Mouse (Mus musculus) common myeloid progenitor, adult 5-6 weeks (primary cell): Measurements from ENCODE around the gene Rap1gap2. TPM values are rescaled to one million over a fixed set of nuclear protein-coding genes. Genes with fewer than 3 reads are reported as not detected.

Experiments used
- ATAC-seq: replicated peaks from 2 replicates; pipeline ENCODE4 v1.8.0; 2016; ENCODE audit warnings: low read depth, mild to moderate bottlenecking, moderate TSS enrichment, inconsistent platforms; ENCODE audit not compliant: poor library complexity, severe bottlenecking
- total RNA-seq: library from RNA; stranded (forward); fragments of 200-1000, 187-1606 nt; gene quantifications from 2 replicates; pipeline ENCODE4 v1.2.3, GENCODE M21; 2017

Rap1gap2 gene
- total RNA-seq, 1 experiment from 2014 or later = 2.0 TPM

- no peak for ATAC-seq
Measured at GRCm38 (mm10) chr11:74548781-74549382, 61.8 kb downstream of the Rap1gap2 start.

- ATAC-seq = peak; percentile 94
Measured at GRCm38 (mm10) chr11:74546933-74547694, 63.6 kb downstream of the Rap1gap2 start.

GRCm38 (mm10) chr11:74546165-74546564 lies 64.5 kb downstream of the Rap1gap2 start:
- peak; percentile 39; the same call in 1 of the 2 replicates for ATAC-seq

- no peak for ATAC-seq
Measured at GRCm38 (mm10) chr11:74545560-74545959, 65.2 kb downstream of the Rap1gap2 start.

GRCm38 (mm10) chr11:74537352-74537751 lies 73.4 kb downstream of the Rap1gap2 start:
- ATAC-seq = peak; percentile 73

GRCm38 (mm10) chr11:74536140-74536842 lies 74.4 kb downstream of the Rap1gap2 start:
- no peak for ATAC-seq

- ATAC-seq = peak; percentile 53
Measured at GRCm38 (mm10) chr11:74534380-74534779, 76.3 kb downstream of the Rap1gap2 start.

GRCm38 (mm10) chr11:74533050-74533449 lies 77.7 kb downstream of the Rap1gap2 start:
- ATAC-seq = no peak

- no peak for ATAC-seq
Measured at GRCm38 (mm10) chr11:74532401-74532800, 78.3 kb downstream of the Rap1gap2 start.

GRCm38 (mm10) chr11:74531725-74532124 lies 79.0 kb downstream of the Rap1gap2 start:
- no peak for ATAC-seq

GRCm38 (mm10) chr11:74529803-74530202 lies 80.9 kb downstream of the Rap1gap2 start:
- ATAC-seq = 0 out of 2 replicates have a peak, but pooled peaks have one; percentile 18

- ATAC-seq = no peak
Measured at GRCm38 (mm10) chr11:74527555-74527954, 83.2 kb downstream of the Rap1gap2 start.

GRCm38 (mm10) chr11:74526180-74527158 lies 84.2 kb downstream of the Rap1gap2 start:
- peak; percentile 47 for ATAC-seq

- no peak for ATAC-seq
Measured at GRCm38 (mm10) chr11:74525605-74526004, 85.1 kb downstream of the Rap1gap2 start.

GRCm38 (mm10) chr11:74525205-74525604 lies 85.5 kb downstream of the Rap1gap2 start:
- no peak for ATAC-seq

GRCm38 (mm10) chr11:74524050-74524965 lies 86.4 kb downstream of the Rap1gap2 start:
- peak; percentile 13 for ATAC-seq

- no peak for ATAC-seq
Measured at GRCm38 (mm10) chr11:74523210-74523951, 87.3 kb downstream of the Rap1gap2 start.
